Mouse (Mus musculus): ENCODE data around the gene Tbxas1. TPM values are rescaled to one million over a fixed set of nuclear protein-coding genes. Genes with fewer than 3 reads are reported as not detected.

The Tbxas1 gene
- polyA plus RNA-seq, 1 experiment from 2014 or later: 0.37 TPM

- in situ Hi-C loops (cut with MboI; ENCODE audit: low pct_unique_long_range_greater_than_20kb): no loop called here
Measured at GRCm38 (mm10) chr6:38957246-38957645, 82.0 kb downstream of the Tbxas1 start.

GRCm38 (mm10) chr6:38959502-38959901 is 84.3 kb downstream of the Tbxas1 start:
- ATAC-seq: no peak
- POLR2A ChIA-PET: interaction anchor here (0.5 to 1.5 kb wide), 3 partner anchors 16 to 392 kb away, joined by 3 to 4 read pairs (median 3); no protein-coding TSS in a partner anchor
- no peaks in the 10 kb centered on the region for H3K27me3 ChIP-seq
- CTCF ChIA-PET: interaction anchor here (1.8 to 2.9 kb wide), 2 partner anchors 10 to 20 kb away, joined by 5 to 11 read pairs; no protein-coding TSS in a partner anchor
- no peak for DNase-seq (ENCODE audit: low read depth, low spot score)
- TF ChIP-seq CTCF (IDR thresholded peaks at IDR 0.05): no peak
- in situ Hi-C loops (cut with MboI; ENCODE audit: low pct_unique_long_range_greater_than_20kb): no loop called here

More at GRCm38 (mm10) chr6:38957246-38957645, 82.0 kb downstream of the Tbxas1 start:
- POLR2A ChIA-PET: no interaction called here
- DNase-seq (ENCODE audit: low read depth, low spot score): no peak
- no peak for ATAC-seq
- CTCF ChIA-PET: interaction anchor here (0.7 kb wide), 1 partner anchor 221 kb away, joined by 3 read pairs; no protein-coding TSS in a partner anchor
- no peak for TF ChIP-seq CTCF (IDR thresholded peaks at IDR 0.05)
- H3K27me3 ChIP-seq: no peaks in the 10 kb centered on the region

- in situ Hi-C loops (cut with MboI; ENCODE audit: low pct_unique_long_range_greater_than_20kb): no loop called here
- no peak for ATAC-seq
- CTCF ChIA-PET: interaction anchor here (1.8 to 2.9 kb wide), 2 partner anchors 11 to 19 kb away, joined by 5 to 11 read pairs; no protein-coding TSS in a partner anchor
- TF ChIP-seq CTCF (IDR thresholded peaks at IDR 0.05): no peak
- DNase-seq (ENCODE audit: low read depth, low spot score): no peak
- no peaks in the 10 kb centered on the region for H3K27me3 ChIP-seq
- POLR2A ChIA-PET: interaction anchor here (1.5 kb wide), 1 partner anchor 17 kb away, joined by 3 read pairs; no protein-coding TSS in a partner anchor
Measured at GRCm38 (mm10) chr6:38960367-38960766, 85.2 kb downstream of the Tbxas1 start.

- DNase-seq (ENCODE audit: low read depth, low spot score) (no peak), ATAC-seq (peak; percentile 56)
- CTCF ChIA-PET: interaction anchor here (0.9 to 2.9 kb wide), 4 partner anchors 11 to 50 kb away, joined by 3 to 11 read pairs (median 4); no protein-coding TSS in a partner anchor
- no peak for TF ChIP-seq CTCF (IDR thresholded peaks at IDR 0.05)
- H3K27me3 ChIP-seq: no peaks in the 10 kb centered on the region
- POLR2A ChIA-PET: no interaction called here
- in situ Hi-C loops (cut with MboI; ENCODE audit: low pct_unique_long_range_greater_than_20kb): no loop called here
Measured at GRCm38 (mm10) chr6:38960791-38961426, 85.7 kb downstream of the Tbxas1 start.

- in situ Hi-C loops (cut with MboI; ENCODE audit: low pct_unique_long_range_greater_than_20kb): no loop called here
- no peak for TF ChIP-seq CTCF (IDR thresholded peaks at IDR 0.05)
- DNase-seq (ENCODE audit: low read depth, low spot score): no peak
- no peaks in the 10 kb centered on the region for H3K27me3 ChIP-seq
- ChIA-PET CTCF (interaction anchor here (0.9 to 2.9 kb wide), 4 partner anchors 12 to 51 kb away, joined by 3 to 11 read pairs (median 4); no protein-coding TSS in a partner anchor), POLR2A (no interaction called here)
- ATAC-seq: no peak
Measured at GRCm38 (mm10) chr6:38961427-38962033, 86.3 kb downstream of the Tbxas1 start.

- CTCF ChIA-PET: interaction anchor here (0.9 kb wide), 1 partner anchor 433 kb away, joined by 3 read pairs; the partner anchor contains the start of gene Fmc1
- no peaks in the 10 kb centered on the region for H3K27me3 ChIP-seq
- TF ChIP-seq CTCF (IDR thresholded peaks at IDR 0.05): no peak
- in situ Hi-C loops (cut with MboI; ENCODE audit: low pct_unique_long_range_greater_than_20kb): no loop called here
- DNase-seq (ENCODE audit: low read depth, low spot score) (no peak), ATAC-seq (no peak)
- POLR2A ChIA-PET: no interaction called here
Measured at GRCm38 (mm10) chr6:38966839-38967238, 91.6 kb downstream of the Tbxas1 start.

- in situ Hi-C loops (cut with MboI; ENCODE audit: low pct_unique_long_range_greater_than_20kb): no loop called here
- ChIA-PET CTCF (interaction anchor here (0.9 kb wide), 1 partner anchor 433 kb away, joined by 3 read pairs; the partner anchor contains the start of gene Fmc1), POLR2A (no interaction called here)
- no peak for TF ChIP-seq CTCF (IDR thresholded peaks at IDR 0.05)
- H3K27me3 ChIP-seq: no peaks in the 10 kb centered on the region
- DNase-seq (ENCODE audit: low read depth, low spot score) (no peak), ATAC-seq (no peak)
Measured at GRCm38 (mm10) chr6:38967288-38967687, 92.1 kb downstream of the Tbxas1 start.

- no peaks in the 10 kb centered on the region for H3K27me3 ChIP-seq
- no peak for TF ChIP-seq CTCF (IDR thresholded peaks at IDR 0.05)
- ATAC-seq: no peak
- POLR2A ChIA-PET: no interaction called here
- no peak for DNase-seq (ENCODE audit: low read depth, low spot score)
- in situ Hi-C loops (cut with MboI; ENCODE audit: low pct_unique_long_range_greater_than_20kb): no loop called here
- CTCF ChIA-PET: no interaction called here
Measured at GRCm38 (mm10) chr6:38967988-38968387, 92.8 kb downstream of the Tbxas1 start.

GRCm38 (mm10) chr6:38969944-38970740 is 94.9 kb downstream of the Tbxas1 start:
- POLR2A ChIA-PET: interaction anchor here (0.6 kb wide), 1 partner anchor 30 kb away, joined by 3 read pairs; no protein-coding TSS in a partner anchor
- ATAC-seq: no peak
- DNase-seq (ENCODE audit: low read depth, low spot score): no peak
- CTCF ChIA-PET: no interaction called here
- H3K27me3 ChIP-seq: no peaks in the 10 kb centered on the region
- TF ChIP-seq CTCF (IDR thresholded peaks at IDR 0.05): no peak
- in situ Hi-C loops (cut with MboI; ENCODE audit: low pct_unique_long_range_greater_than_20kb): no loop called here

- H3K27me3 ChIP-seq: no peaks in the 10 kb centered on the region
- CTCF ChIA-PET: no interaction called here
- in situ Hi-C loops (cut with MboI; ENCODE audit: low pct_unique_long_range_greater_than_20kb): no loop called here
- no peak for TF ChIP-seq CTCF (IDR thresholded peaks at IDR 0.05)
- ATAC-seq (no peak), DNase-seq (ENCODE audit: low read depth, low spot score) (no peak)
- POLR2A ChIA-PET: no interaction called here
Measured at GRCm38 (mm10) chr6:38970759-38971158, 95.6 kb downstream of the Tbxas1 start.

Measured in Patski (cell line).